Mouse (Mus musculus) hindbrain, embryonic 10.5 days (tissue): ENCODE data around the gene Adra1d. TPM values are rescaled to one million over a fixed set of nuclear protein-coding genes. Genes with fewer than 3 reads are reported as not detected.
A peak's percentile ranks its signal among the peaks of the same experiment; 100 is the strongest.

Source experiments
- DNase-seq: peaks from one replicate; pipeline ENCODE4 v3.0.0-alpha.2; 2017; ENCODE audit warnings: low spot score
- H3K27ac ChIP-seq: fragments of 300-500 bp; sonication (generic); 2 replicates; pipeline ENCODE4 v1.5.1; 2016; ENCODE audit warnings: mild to moderate bottlenecking, moderate library complexity
- H3K27me3 ChIP-seq: fragments of 300-500 bp; sonication (generic); 2 replicates; pipeline ENCODE4 v1.6.1; 2016; ENCODE audit warnings: mild to moderate bottlenecking; ENCODE audit not compliant: poor library complexity, insufficient read depth, severe bottlenecking
- H3K36me3 ChIP-seq: fragments of 300-500 bp; sonication (generic); 2 replicates; pipeline ENCODE4 v1.6.1; 2016; ENCODE audit warnings: mild to moderate bottlenecking, moderate library complexity
- H3K4me1 ChIP-seq: fragments of 300-500 bp; sonication (generic); replicated peaks from 2 replicates; pipeline ENCODE4 v1.6.1; 2016; ENCODE audit warnings: mild to moderate bottlenecking
- H3K4me3 ChIP-seq: fragments of 300-500 bp; sonication (generic); 2 replicates; pipeline ENCODE4 v1.5.1; 2016; ENCODE audit warnings: mild to moderate bottlenecking, moderate library complexity
- H3K9me3 ChIP-seq: fragments of 300-500 bp; sonication (generic); 2 replicates; pipeline ENCODE4 v1.6.1; 2016; ENCODE audit warnings: mild to moderate bottlenecking, moderate library complexity
- WGBS: fragments of 180-500 bp; shearing (Covaris S2); methylation state at CpG from one replicate; pipeline ENCODE4 v1.1.7; 2016; 5-methylcytosine and 5-hydroxymethylcytosine counted together
- polyA plus RNA-seq: library from polyadenylated mRNA; unstranded; fragments of >200 nt; fragmentation: Nextera tagmentation; extraction: Ambion mirVana; gene quantifications from 2 replicates; pipeline ENCODE4 v1.2.1, GENCODE M21; 2016

Gene Adra1d
- polyA plus RNA-seq, 1 experiment from 2014 or later: 0.31 TPM

GRCm38 (mm10) chr2:131501886-131502285, 60.2 kb downstream of the Adra1d start:
- Histone ChIP-seq H3K27ac (peak overlapping the region; percentile 53), H3K4me1 (peaks cover 64% of the 10 kb centered on the region)
- no peak for DNase-seq

GRCm38 (mm10) chr2:131499290-131499845, 62.7 kb downstream of the Adra1d start:
- Histone ChIP-seq H3K4me3 (no peak overlapping the region), H3K36me3 (no peaks in the 10 kb centered on the region), H3K27ac (no peak overlapping the region), H3K27me3 (no peaks in the 10 kb centered on the region), H3K4me1 (peaks cover 47% of the 10 kb centered on the region), H3K9me3 (no peaks in the 10 kb centered on the region)
- DNase-seq: no peak
- WGBS: 64% methylated on average over 5 of the region's 5 CpGs

More at GRCm38 (mm10) chr2:131501886-131502285, 60.2 kb downstream of the Adra1d start:
- H3K27me3 ChIP-seq: no peaks in the 10 kb centered on the region
- WGBS: 62% methylated on average over 5 of the region's 5 CpGs
- H3K9me3 ChIP-seq: no peaks in the 10 kb centered on the region
- no peaks in the 10 kb centered on the region for H3K36me3 ChIP-seq
- no peak overlapping the region for H3K4me3 ChIP-seq

- peaks cover 6% of the 10 kb centered on the region; the same call in 1 of the 2 replicates for H3K27me3 ChIP-seq
- no peak for DNase-seq
- 71% methylated on average over 7 of the region's 7 CpGs for WGBS
- no peak overlapping the region for H3K27ac ChIP-seq
- H3K9me3 ChIP-seq: no peaks in the 10 kb centered on the region
- no peaks in the 10 kb centered on the region for H3K36me3 ChIP-seq
- H3K4me1 ChIP-seq: peaks cover 55% of the 10 kb centered on the region
- no peak overlapping the region for H3K4me3 ChIP-seq
These were observed 63.9 kb downstream of the Adra1d start for GRCm38 (mm10) chr2:131498219-131498618.

GRCm38 (mm10) chr2:131497224-131497856, 64.7 kb downstream of the Adra1d start:
- Histone ChIP-seq H3K36me3 (no peaks in the 10 kb centered on the region), H3K27me3 (peaks cover 14% of the 10 kb centered on the region; the same call in 1 of the 2 replicates), H3K27ac (peak overlapping the region; percentile 18; the same call in 1 of the 2 replicates), H3K4me1 (peaks cover 56% of the 10 kb centered on the region), H3K9me3 (no peaks in the 10 kb centered on the region), H3K4me3 (no peak overlapping the region)
- 89% methylated on average over 4 of the region's 4 CpGs for WGBS
- no peak for DNase-seq

- 89% methylated on average over 5 of the region's 5 CpGs for WGBS
- Histone ChIP-seq H3K27me3 (peaks cover 14% of the 10 kb centered on the region; the same call in 1 of the 2 replicates), H3K36me3 (no peaks in the 10 kb centered on the region), H3K4me1 (peaks cover 56% of the 10 kb centered on the region), H3K4me3 (no peak overlapping the region), H3K9me3 (no peaks in the 10 kb centered on the region), H3K27ac (no peak overlapping the region)
- DNase-seq: no peak
These were observed 65.8 kb downstream of the Adra1d start for GRCm38 (mm10) chr2:131496125-131496820.

Other genes with a start within 250 kb of the Adra1d start
- gene Rnf24, start 209.4 kb downstream of the Adra1d start, polyA plus RNA-seq: 7.9 and 10.6 TPM in 2 replicates
- 30.0 and 34.1 TPM in 2 replicates for gene Smox, start 70.8 kb downstream of the Adra1d start, polyA plus RNA-seq